Comparison of ENCODE assay signal across 11 mouse cellular contexts in the genomic region with DNA sequence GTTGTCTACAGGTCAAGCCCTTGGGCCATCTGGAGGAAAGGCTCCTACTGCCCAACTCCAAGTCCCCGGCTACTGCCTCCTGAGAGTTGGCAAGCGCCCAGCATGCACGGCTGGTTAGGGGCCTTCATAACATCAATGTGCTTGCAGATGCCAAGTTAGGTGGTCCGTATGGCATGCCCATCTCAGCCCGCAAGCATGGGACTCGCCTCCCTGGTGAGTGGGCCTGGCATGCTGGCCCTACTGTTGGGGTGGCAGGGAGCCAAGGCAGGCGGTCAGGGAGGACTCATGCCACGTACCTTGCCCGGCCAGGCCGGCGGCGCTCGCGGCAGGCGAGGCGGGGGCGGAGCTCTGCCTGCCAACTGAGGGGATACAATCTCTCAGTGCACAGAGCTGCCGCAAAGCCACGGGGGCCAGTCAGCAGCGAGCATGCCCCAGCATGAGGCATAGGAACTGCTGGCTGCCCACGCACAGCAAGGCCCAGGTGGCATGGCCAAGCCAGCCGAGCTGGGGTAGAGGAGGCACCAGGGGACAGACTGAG. TPM values are rescaled to one million over a fixed set of nuclear protein-coding genes. Genes with fewer than 3 reads are reported as not detected.
A peak's percentile ranks its signal among the peaks of the same experiment; 100 is the strongest.
DNase-seq lines count a peak whose midpoint lies in the region; ATAC-seq and TF ChIP-seq lines count a peak whose summit lies in the region.
"Had no signal": no experiment of that assay in that cellular context is flagged by ENCODE, and none has a peak within 500 bp of the region (broad histone marks: within the 10 kb centered on the region; RNA-seq: fewer than 3 reads in every experiment).

No protein-coding gene starts in this region.

- H3K4me1 ChIP-seq in hindbrain, postnatal 0 days (ENCODE audit: insufficient read depth, low read length), result no peaks in the 10 kb centered on the region
- no peaks in the 10 kb centered on the region for H3K4me1 ChIP-seq in hindbrain, embryonic 10.5 days (replicated peaks)
- H3K4me1 ChIP-seq: forebrain, embryonic 12.5 days; hindbrain, embryonic 15.5 days had no signal

- 75% methylated on average over 22 of the region's 22 CpGs for WGBS in hindbrain, postnatal 0 days
- 94% methylated on average over 22 of the region's 22 CpGs for WGBS in hindbrain, embryonic 10.5 days

- no peak overlapping the region for H3K27ac ChIP-seq in hindbrain, postnatal 0 days
- H3K27ac ChIP-seq in hindbrain, embryonic 10.5 days, result no peak overlapping the region
- H3K27ac ChIP-seq: forebrain, embryonic 12.5 days; hindbrain, embryonic 15.5 days had no signal

- peak; percentile 61 for ATAC-seq in hindbrain, postnatal 0 days
- no peak for ATAC-seq in erythroid progenitor cell, adult 5-6 weeks (replicated peaks; ENCODE audit: low FRiP score, poor library complexity, severe bottlenecking)
- ATAC-seq: activated CD4-positive, CD25-positive, alpha-beta regulatory T cell, adult 4 months had no signal

- H3K9me3 ChIP-seq in hindbrain, postnatal 0 days (ENCODE audit: low read length), result no peaks in the 10 kb centered on the region
- no peaks in the 10 kb centered on the region for H3K9me3 ChIP-seq in hindbrain, embryonic 10.5 days
- H3K9me3 ChIP-seq: forebrain, embryonic 12.5 days; hindbrain, embryonic 15.5 days had no signal

- H3K27me3 ChIP-seq in hindbrain, postnatal 0 days (ENCODE audit: insufficient read depth, low read length), result no peaks in the 10 kb centered on the region
- H3K27me3 ChIP-seq in hindbrain, embryonic 10.5 days (ENCODE audit: insufficient read depth, poor library complexity, severe bottlenecking), result no peaks in the 10 kb centered on the region
- H3K27me3 ChIP-seq: CH12.LX; forebrain, embryonic 12.5 days; hindbrain, embryonic 15.5 days had no signal

- H3K9ac ChIP-seq in hindbrain, postnatal 0 days (replicated peaks; ENCODE audit: low read length), result no peak overlapping the region
- H3K9ac ChIP-seq: forebrain, embryonic 12.5 days; hindbrain, embryonic 15.5 days had no signal

- H3K36me3 ChIP-seq in hindbrain, postnatal 0 days (ENCODE audit: insufficient read depth, low read length), result peaks cover 66% of the 10 kb centered on the region
- H3K36me3 ChIP-seq in hindbrain, embryonic 10.5 days, result peaks cover 94% of the 10 kb centered on the region

- no peak overlapping the region for H3K4me3 ChIP-seq in hindbrain, postnatal 0 days (ENCODE audit: low read length)
- no peak overlapping the region for H3K4me3 ChIP-seq in hindbrain, embryonic 10.5 days
- H3K4me3 ChIP-seq: forebrain, embryonic 12.5 days; hindbrain, embryonic 15.5 days had no signal

- DNase-seq in hindbrain, postnatal 0 days (ENCODE audit: low spot score), result peak; percentile 30
- DNase-seq in hindbrain, embryonic 10.5 days (ENCODE audit: low spot score), result no peak
- DNase-seq in right cerebral cortex, postnatal 4 days, result peak; percentile 25
- no peak for DNase-seq in right cerebral cortex, postnatal 36 days (ENCODE audit: low spot score in 2 of 2)
- DNase-seq in cerebellum, postnatal 25 days, result peak; percentile 93 to 95
- DNase-seq in yolk sac, embryonic 10.5 days (ENCODE audit: low spot score), result no peak

- H3K4me2 ChIP-seq in hindbrain, postnatal 0 days (ENCODE audit: low read depth, low read length), result no peak overlapping the region
- H3K4me2 ChIP-seq: forebrain, embryonic 12.5 days; hindbrain, embryonic 15.5 days had no signal

- no peak for TF ChIP-seq CTCF in hindbrain, postnatal 0 days (IDR thresholded peaks at IDR 0.05; ENCODE audit: low read depth)

RNA-seq across cellular contexts. Expression of a gene that starts 23.1 kb away (rescaled TPM):
- 19.8 and 23.2 TPM in 2 replicates for total RNA-seq in hindbrain, postnatal 0 days (2014; rRNA removed)
- polyA plus RNA-seq in hindbrain, postnatal 0 days (2015; fragmentation: Nextera tagmentation; extraction: Ambion mirVana), result 12.4 and 16.7 TPM in 2 replicates
- polyA plus RNA-seq in hindbrain, embryonic 10.5 days (2016; fragmentation: Nextera tagmentation; extraction: Ambion mirVana), result 23.3 and 28.3 TPM in 2 replicates
- total RNA-seq in erythroid progenitor cell, adult 5-6 weeks (2015; ENCODE audit: low replicate concordance), result 81.8 and 146 TPM in 2 replicates
- 27.3 and 33.1 TPM in 2 replicates for total RNA-seq in erythroid progenitor cell, adult 5-6 weeks (2017; ENCODE audit: low replicate concordance)

RNA-seq across cellular contexts. Expression of a gene that starts 36.4 kb away (rescaled TPM):
- total RNA-seq in hindbrain, postnatal 0 days (2014; rRNA removed), result 204 and 248 TPM in 2 replicates
- polyA plus RNA-seq in hindbrain, postnatal 0 days (2015; fragmentation: Nextera tagmentation; extraction: Ambion mirVana), result 291 and 299 TPM in 2 replicates
- polyA plus RNA-seq in hindbrain, embryonic 10.5 days (2016; fragmentation: Nextera tagmentation; extraction: Ambion mirVana), result 38.2 and 48.8 TPM in 2 replicates
- total RNA-seq in erythroid progenitor cell, adult 5-6 weeks (2015; ENCODE audit: low replicate concordance), result 6.7 and 7.2 TPM in 2 replicates
- 3.6 and 6.9 TPM in 2 replicates for total RNA-seq in erythroid progenitor cell, adult 5-6 weeks (2017; ENCODE audit: low replicate concordance)

RNA-seq across cellular contexts. Expression of a gene that starts 50.1 kb away (rescaled TPM):
- 149 and 159 TPM in 2 replicates for total RNA-seq in hindbrain, postnatal 0 days (2014; rRNA removed)
- 31.3 and 36.8 TPM in 2 replicates for polyA plus RNA-seq in hindbrain, postnatal 0 days (2015; fragmentation: Nextera tagmentation; extraction: Ambion mirVana)
- 32.5 and 40.3 TPM in 2 replicates for polyA plus RNA-seq in hindbrain, embryonic 10.5 days (2016; fragmentation: Nextera tagmentation; extraction: Ambion mirVana)
- 59.5 and 62.5 TPM in 2 replicates for total RNA-seq in erythroid progenitor cell, adult 5-6 weeks (2015; ENCODE audit: low replicate concordance)
- 29.8 and 30.5 TPM in 2 replicates for total RNA-seq in erythroid progenitor cell, adult 5-6 weeks (2017; ENCODE audit: low replicate concordance)

RNA-seq across cellular contexts. Expression of a gene that starts 54.6 kb away (rescaled TPM):
- 122 and 147 TPM in 2 replicates for total RNA-seq in hindbrain, postnatal 0 days (2014; rRNA removed)
- polyA plus RNA-seq in hindbrain, postnatal 0 days (2015; fragmentation: Nextera tagmentation; extraction: Ambion mirVana), result 188 and 193 TPM in 2 replicates
- polyA plus RNA-seq in hindbrain, embryonic 10.5 days (2016; fragmentation: Nextera tagmentation; extraction: Ambion mirVana), result 250 and 263 TPM in 2 replicates
- total RNA-seq in erythroid progenitor cell, adult 5-6 weeks (2015; ENCODE audit: low replicate concordance), result 61.6 and 64.1 TPM in 2 replicates
- 14.1 and 65.5 TPM in 2 replicates for total RNA-seq in erythroid progenitor cell, adult 5-6 weeks (2017; ENCODE audit: low replicate concordance)

Comparison
In these comparisons a context has a peak if more than half of its experiments do, and no peak if none do; other contexts are left out.
1. DNase-seq: peak in hindbrain, postnatal 0 days (single experiment), right cerebral cortex, postnatal 4 days (single experiment) and cerebellum, postnatal 25 days (2 of 2); none in hindbrain, embryonic 10.5 days (single experiment), right cerebral cortex, postnatal 36 days (0 of 2) and yolk sac, embryonic 10.5 days (single experiment).
2. RNA of a gene that starts 36.4 kb away (total RNA-seq): 204 to 248 TPM in hindbrain, postnatal 0 days; 3.6 to 7.2 TPM in erythroid progenitor cell, adult 5-6 weeks; every median in the first group is over 10 times any median in the second.